Mouse (Mus musculus): ENCODE measurements at regions not wholly inside any gene's neighbourhood (a gene's known extent, or its start where the extent isn't known, plus 50 kb on each side); places are given as distances from the start of the nearest gene placed in this dataset.

GRCm38 (mm10) chr16:13467139-13467538 is 200.8 kb downstream of the Parn start:
- TF ChIP-seq CTCF (IDR thresholded peaks at IDR 0.05; ENCODE audit: borderline replicate concordance, insufficient read depth, low read length) = no peak
- TF ChIP-seq POLR2A (IDR thresholded peaks at IDR 0.05; ENCODE audit: low read depth, low read length) = no peak
